Mouse (Mus musculus) lung, adult 18-20 months (tissue): ENCODE measurements at regions not wholly inside any gene's neighbourhood (a gene's known extent, or its start where the extent isn't known, plus 50 kb on each side); places are given as distances from the start of the nearest gene placed in this dataset.

Source experiments
- DNase-seq, 2 experiments: peaks; one replicate each; pipeline ENCODE4 v3.0.0; 2022; ENCODE audit warnings: mixed read lengths in 2 of 2

DNA sequence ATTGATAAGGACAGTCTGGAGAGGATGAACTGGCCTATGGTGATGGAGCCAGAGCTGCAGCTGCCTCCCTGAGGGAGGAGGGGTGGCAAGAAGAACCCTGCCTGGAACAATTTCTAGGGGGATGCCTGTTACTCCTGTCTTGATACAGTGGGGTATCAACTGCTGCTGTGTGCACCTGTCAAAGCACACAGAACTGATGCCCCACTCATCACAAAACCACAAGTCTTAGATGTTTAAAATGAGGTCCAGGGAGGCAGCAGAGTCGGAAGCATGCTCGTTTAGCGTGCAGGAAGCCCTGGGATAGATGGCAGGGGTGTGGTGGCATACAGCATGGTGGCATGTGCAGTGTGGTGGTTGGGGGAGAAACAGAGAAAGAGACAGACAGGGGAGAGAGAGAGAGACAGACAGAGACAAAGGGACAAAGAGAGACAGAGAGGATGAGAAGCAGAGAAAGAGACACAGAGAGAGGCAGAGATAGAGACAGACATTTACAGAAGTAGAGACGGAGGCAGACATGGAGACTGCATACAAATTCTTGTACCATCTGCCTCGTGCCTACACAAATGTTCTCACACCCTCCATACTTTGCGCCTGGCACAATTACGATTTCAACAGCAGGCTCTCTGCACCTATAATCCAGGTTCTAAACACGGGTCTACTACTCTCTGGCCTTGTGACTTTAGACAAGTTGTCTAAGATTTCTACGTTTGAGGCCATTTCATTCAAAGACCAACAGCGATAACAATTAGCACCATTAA is 242.6 kb downstream of the Cbln4 start:
- DNase-seq: no peak

GRCm38 (mm10) chr2:171799351-171799750 is 243.9 kb downstream of the Cbln4 start:
- no peak for DNase-seq

DNA sequence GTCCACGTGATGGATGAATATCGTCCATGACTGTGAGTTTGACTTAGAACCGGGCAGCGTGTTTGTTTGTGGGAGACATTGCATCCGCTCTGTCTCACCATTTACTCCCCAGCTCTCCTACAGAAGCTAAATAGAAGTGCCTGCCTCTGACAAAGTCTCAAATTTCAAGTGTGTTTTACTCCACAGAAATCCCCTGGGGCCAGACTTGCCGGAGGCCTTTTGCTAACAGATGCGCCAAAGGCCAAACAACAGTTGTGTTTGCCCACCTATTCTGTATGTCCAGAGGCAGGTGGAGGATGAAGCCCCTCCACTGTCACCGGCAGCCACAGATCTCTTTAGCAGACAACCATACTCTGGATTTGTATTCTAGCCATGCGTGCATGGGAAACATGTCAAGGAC is 252.6 kb downstream of the Cbln4 start:
- DNase-seq: no peak

DNA sequence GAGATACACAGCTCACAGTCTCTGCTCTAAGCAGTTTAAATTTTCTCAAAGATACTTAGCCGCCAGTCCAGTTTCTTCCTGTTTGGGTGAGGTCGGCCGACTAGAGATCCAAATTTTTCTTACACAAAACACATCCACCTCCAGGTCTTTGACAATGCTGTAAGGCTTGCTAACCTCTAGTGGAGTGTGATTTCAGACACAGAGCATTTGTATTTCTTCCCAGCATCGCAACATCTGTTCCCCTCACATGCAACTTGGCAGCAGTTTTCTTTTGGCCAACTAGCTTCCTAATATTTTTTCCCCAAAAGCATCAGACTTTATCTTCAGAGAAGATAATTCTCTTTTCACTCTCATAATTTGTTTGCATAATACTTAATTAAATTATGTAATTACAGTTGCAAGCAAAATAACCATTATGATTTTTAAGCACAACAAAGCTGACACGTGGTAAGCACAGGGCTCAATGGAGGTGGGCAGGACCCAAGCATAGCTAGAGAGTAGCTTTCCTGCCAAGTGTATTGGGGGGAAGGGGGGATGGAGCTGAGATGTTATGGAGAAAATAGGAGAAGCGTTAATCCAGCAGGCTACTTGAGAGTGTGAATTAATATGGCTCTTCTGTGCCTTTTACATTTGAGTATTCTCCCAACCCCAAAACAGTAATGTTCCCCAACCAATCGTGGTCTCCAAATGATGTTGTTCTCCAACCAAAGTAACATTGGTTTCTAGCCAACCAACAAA is 276.9 kb downstream of the Cbln4 start:
- no peak for DNase-seq

GRCm38 (mm10) chr2:171765071-171765470 is 278.2 kb downstream of the Cbln4 start:
- no peak for DNase-seq

DNA sequence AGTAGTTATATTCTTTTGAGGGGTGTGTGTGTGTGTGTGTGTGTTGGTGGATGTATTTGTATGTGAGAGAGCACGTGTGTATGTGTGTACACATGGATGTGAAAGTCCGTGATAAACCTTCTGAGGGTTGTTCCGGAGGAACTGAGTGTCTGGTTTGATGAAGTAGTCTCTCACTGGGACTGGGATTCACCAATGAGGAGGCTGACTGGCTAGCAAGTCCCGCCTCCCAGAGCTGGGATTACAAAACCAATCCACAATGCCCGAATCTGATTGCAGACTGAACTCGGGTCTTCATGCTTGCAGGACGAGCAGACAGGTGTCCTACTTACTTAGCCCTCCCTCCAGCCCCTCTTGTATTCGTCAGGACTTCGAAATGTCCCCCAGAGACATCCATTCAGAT is 289.8 kb downstream of the Cbln4 start:
- DNase-seq: no peak

- no peak for DNase-seq
Measured at GRCm38 (mm10) chr2:171747162-171747561, 296.1 kb downstream of the Cbln4 start.

DNA sequence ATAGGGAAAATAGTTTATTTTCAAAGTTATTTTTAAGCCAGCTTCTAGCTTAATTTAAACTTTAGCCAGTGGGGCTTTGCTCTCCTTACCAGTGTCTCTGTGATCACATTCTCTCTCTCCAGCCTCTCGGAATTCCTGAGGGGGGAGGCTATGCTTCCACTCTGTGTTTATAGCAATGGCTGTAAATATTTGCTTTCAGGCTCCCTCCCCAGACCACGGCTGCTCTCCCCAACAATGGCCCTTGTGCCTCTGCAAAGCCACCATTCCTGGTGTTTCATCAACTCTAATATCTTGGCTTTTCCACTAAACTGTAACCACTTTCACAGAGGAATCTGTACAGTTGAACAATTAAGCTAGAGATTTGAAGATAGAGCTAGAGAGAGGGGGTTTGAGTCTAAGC is 300.2 kb downstream of the Cbln4 start:
- DNase-seq: peak; percentile 24 to 45

GRCm38 (mm10) chr2:171742706-171743105 is 300.6 kb downstream of the Cbln4 start:
- DNase-seq: no peak

GRCm38 (mm10) chr2:171737761-171738160 is 305.5 kb downstream of the Cbln4 start:
- no peak for DNase-seq

DNA sequence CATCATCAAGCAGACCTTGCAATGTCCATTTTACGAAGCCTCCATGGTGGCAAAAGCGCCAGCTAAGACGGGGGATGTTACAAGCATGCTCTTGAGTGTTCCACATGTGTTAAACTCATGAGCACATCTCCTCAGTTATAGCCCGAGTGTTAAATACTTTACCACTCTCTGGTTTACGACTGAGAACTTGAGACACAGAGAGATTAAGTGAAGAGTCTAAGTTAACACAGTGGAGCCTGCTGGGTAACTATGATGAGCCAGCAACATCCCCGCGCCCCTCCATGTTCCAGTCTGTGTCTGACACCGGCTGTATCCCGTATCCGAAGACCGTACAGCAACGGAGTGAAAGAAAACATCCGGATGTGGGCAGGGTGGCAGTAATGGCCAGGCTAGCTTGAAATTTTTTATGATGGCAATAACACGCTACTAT is 308.2 kb downstream of the Cbln4 start:
- DNase-seq: no peak

GRCm38 (mm10) chr2:171734634-171734987 is 308.7 kb downstream of the Cbln4 start:
- no peak for DNase-seq

DNA sequence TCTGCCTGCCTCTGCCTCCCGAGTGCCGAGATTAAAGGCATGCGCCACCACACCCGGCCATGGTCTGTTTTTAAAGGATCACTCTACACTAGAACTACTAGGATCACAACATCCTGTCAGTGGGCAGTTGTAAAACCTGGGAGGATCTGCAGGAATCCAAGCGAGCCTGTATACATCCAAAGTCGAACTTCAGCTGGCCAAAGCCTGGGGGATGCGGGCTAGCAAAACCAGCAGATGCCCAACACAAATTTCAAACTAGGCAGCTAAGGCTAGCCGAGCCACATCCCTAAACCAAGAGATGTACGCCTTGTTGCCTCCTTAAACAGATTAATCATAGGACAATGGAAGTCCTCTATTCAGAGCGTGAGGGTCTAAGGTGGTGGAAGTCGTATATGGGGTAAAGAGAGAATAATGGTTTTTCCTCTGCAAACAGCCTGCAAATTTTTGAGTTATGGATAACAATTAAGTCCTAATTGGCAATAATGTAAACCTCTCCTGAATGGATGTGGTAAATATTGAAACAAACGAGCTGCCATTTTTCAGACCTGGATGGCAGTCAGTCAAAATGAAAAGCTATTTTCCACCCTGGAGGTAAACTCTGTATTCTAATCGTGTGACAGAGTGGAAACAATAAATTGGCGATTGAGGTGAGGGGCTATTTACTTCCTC is 309.2 kb downstream of the Cbln4 start:
- no peak for DNase-seq

DNA sequence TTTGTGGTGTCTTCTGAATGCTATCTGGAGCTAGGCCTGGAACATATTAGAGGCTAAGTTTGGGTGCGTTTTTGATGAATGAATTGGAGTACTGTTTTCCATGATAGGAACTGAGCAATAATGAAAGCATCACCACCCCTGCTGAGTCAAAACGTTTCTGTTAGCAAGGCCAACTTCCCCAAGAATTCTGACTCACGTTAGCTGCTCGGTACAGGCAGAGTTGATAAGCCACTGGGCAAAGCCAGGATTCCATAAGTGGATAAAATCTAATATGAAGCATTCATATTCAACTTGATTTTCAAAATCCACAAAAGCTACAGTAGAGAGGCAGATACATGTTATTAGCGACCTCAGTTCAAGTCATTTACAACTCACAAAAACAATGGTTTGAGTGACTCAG is 324.0 kb downstream of the Cbln4 start:
- no peak for DNase-seq

- DNase-seq: no peak
Measured at GRCm38 (mm10) chr2:171718855-171719254, 324.4 kb downstream of the Cbln4 start.

- no peak for DNase-seq
Measured at GRCm38 (mm10) chr2:171712816-171713570, 330.3 kb downstream of the Cbln4 start.

DNA sequence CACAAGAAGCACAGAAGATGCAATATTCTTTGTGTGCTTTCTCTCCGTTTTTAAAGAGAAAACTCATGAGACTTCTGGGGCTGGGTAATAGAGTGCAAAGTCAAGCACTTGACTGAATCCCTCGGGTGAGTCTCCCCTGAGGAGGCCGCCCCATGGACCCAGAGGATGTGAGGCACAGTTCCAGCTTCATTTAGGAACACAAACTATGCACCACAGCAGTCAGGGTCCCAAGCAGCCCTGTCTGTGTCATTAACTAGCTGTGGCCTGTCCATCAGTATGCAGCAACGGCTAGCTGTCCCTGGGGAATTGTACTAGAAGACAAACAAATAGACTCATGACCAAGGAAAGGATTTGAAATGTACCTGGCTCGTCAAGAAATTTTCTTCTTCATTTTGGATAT is 349.7 kb downstream of the Cbln4 start:
- DNase-seq: no peak

- DNase-seq: peak; percentile 16 to 35
Measured at GRCm38 (mm10) chr2:171690781-171691180, 352.5 kb downstream of the Cbln4 start.

DNA sequence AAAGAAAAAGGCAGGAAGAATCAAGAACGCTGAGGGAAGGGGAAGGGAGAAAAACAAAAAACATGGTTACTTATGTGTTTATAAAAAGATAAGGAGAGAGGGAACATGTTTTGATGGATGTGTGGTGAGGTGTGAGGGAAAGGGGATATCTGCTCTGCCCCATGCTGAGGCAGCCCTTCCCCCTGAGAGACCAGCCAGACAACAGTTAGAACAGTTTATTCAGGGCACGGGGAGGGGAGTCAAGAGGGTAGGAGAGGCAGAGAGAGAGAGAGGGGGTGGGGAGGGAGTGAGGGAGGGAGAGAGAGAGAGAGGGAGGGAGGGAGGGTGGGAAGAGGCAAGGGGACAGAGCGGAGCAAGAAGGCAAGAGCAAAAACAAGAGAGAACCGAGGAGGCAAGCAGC is 354.2 kb downstream of the Cbln4 start:
- no peak for DNase-seq

DNA sequence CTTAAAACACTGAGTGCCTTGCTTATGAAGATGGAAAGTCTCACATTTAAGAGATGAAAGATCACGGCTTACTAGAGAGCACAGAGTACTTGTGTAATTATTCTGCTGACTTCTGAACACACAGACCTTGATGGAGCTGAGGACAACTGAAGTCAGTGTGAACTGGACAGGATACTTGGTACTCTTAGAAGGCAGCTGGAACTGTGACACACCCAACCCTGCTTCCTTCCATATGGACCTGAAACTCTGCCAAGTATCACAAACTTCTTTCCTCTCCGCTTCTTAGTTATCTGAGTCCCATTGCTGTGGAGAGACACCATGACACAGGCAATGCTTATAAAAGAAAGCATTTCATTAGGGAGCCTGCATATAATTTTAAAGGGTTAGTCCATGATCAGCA is 365.3 kb downstream of the Cbln4 start:
- DNase-seq: no peak

- DNase-seq: no peak
Measured at GRCm38 (mm10) chr2:171677128-171677527, 366.1 kb downstream of the Cbln4 start.

GRCm38 (mm10) chr2:171676083-171676482 is 367.2 kb downstream of the Cbln4 start:
- no peak for DNase-seq

- DNase-seq: no peak
Measured at GRCm38 (mm10) chr2:171675411-171675810, 367.9 kb downstream of the Cbln4 start.
